Mouse (Mus musculus): ENCODE measurements around the gene Phc1. TPM values are rescaled to one million over a fixed set of nuclear protein-coding genes. Genes with fewer than 3 reads are reported as not detected.
A peak's percentile ranks its signal among the peaks of the same experiment; 100 is the strongest.

Gene Phc1
- total and polyA plus RNA-seq, 3 experiments = 4.6 to 35.9 TPM; not detected in 1

DNA sequence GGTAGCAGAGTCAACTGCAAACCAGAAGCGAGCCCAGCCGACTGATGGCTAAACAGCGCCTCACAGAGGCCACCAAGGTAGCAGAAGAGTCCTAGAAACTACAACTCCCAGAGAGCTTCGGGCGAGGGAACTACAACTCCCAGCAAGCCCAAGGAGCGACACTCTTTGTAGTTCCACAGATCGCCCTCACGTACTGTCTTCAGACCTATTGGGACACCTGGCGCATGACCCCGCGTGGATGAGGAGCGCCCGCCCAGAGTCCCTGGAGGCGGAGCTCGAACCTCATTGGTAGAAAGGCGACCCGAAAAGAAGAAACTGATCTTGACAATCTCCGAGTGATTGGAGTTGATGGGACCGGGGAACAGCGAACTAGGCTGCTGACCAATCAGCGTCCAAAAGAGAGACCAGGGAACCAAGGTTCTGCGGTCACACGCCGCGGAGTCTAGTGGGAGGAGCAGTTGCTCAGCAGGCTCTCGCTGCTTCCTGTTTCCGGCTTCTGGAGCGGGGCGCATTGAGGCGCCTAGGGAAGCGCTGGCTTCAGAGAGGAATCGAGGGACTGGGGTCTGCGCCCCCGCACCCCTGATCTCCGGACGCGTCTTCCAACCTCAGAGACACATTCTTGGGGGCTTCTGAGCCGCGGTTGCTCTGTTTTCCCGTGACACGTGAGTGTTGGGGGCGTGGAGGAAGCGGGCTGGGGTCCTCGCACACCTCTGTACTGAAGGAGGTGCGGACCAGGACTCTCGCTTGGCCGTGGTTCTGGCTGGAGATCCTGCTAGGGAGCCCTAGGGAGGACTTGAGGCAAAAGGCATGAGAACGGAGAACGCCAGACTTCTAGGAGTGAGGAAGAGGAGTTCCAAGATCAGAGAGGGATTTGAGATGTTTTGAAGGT, 31.6 kb downstream of the Phc1 start, which contains the start of gene M6pr (continued):
- TF ChIP-seq ELF1 (IDR thresholded peaks at IDR 0.05; ENCODE audit: low read depth, low read length) (peak; percentile 90), USF2 (IDR thresholded peaks at IDR 0.05; ENCODE audit: borderline replicate concordance in 1 of 2, insufficient read depth in 1 of 2, low read depth in 1 of 2, low read length in 2 of 2) (no peak), ZNF384 (IDR thresholded peaks at IDR 0.05; ENCODE audit: low read depth, low read length) (0 out of 2 replicates have a peak, but pooled peaks have one; percentile 27), CTCF (IDR thresholded peaks at IDR 0.05 in 2 of 3, conservative IDR thresholded peaks at IDR 0.05 in 1 of 3; ENCODE audit: control insufficient read depth in 1 of 3, insufficient read depth in 1 of 3, low read depth in 2 of 3, low read length in 3 of 3, poor library complexity in 1 of 3, severe bottlenecking in 1 of 3) (peak; percentile 72 to 98 (median 87)), ETS1 (IDR thresholded peaks at IDR 0.05; ENCODE audit: low read depth, low read length) (peak; percentile 39), RAD21 (IDR thresholded peaks at IDR 0.05; ENCODE audit: low read depth, low read length) (peak; percentile 89), MEF2A (IDR thresholded peaks at IDR 0.05; ENCODE audit: extremely low read depth, insufficient replicate concordance, low read depth, low read length, poor library complexity, severe bottlenecking) (no peak), CHD1 (IDR thresholded peaks at IDR 0.05; ENCODE audit: low read depth, low read length) (peak; percentile 15; the same call in 1 of the 2 replicates), POLR2AphosphoS2 (IDR thresholded peaks at IDR 0.05; ENCODE audit: low read length) (peak; percentile 66; the same call in 1 of the 2 replicates), RCOR1 (IDR thresholded peaks at IDR 0.05; ENCODE audit: low read depth, low read length) (no peak), POLR2A (IDR thresholded peaks at IDR 0.05; ENCODE audit: control insufficient read depth in 1 of 2, insufficient read depth in 1 of 2, low read depth in 1 of 2, low read length in 2 of 2, poor library complexity in 1 of 2) (peak; percentile 83 to 88), MYC (IDR thresholded peaks at IDR 0.05; ENCODE audit: low read depth, low read length) (peak; percentile 68)

DNA sequence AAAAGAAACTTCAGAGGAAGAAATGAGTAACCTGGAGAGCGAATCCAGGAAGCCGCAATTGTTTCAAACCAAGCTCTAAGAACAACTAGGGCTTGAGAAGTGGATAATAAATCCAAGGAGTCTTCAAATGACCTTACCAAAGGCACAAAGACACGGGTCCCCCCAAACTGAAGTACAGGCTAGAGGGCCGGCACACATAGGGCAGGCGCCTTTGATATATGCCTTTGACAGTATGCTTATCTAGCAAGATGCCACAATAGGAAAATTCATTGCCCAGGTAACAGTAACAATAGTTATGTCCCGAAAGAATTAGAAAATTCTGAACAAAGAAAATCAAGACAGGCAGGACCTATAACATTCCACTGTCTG, 32.2 kb downstream of the Phc1 start:
- no peaks in the 10 kb centered on the region for H3K27me3 ChIP-seq (ENCODE audit: control insufficient read depth in 1 of 2, insufficient read depth in 2 of 2, low read length in 2 of 2)
- H3K4me3 ChIP-seq (ENCODE audit: control insufficient read depth in 1 of 2, insufficient read depth in 1 of 2, low read depth in 2 of 2, low read length in 2 of 2) = peak overlapping the region in 1 of 2 experiments; percentile 89; a peak in 2 of 4 replicates
- TF ChIP-seq NRF1 (IDR thresholded peaks at IDR 0.05; ENCODE audit: insufficient read depth, low read depth, low read length, poor library complexity, severe bottlenecking) (no peak), RCOR1 (IDR thresholded peaks at IDR 0.05; ENCODE audit: low read depth, low read length) (no peak), ZC3H11A (IDR thresholded peaks at IDR 0.05; ENCODE audit: low read depth, low read length) (no peak), NELFE (IDR thresholded peaks at IDR 0.05; ENCODE audit: low read depth, low read length) (no peak), MAZ (IDR thresholded peaks at IDR 0.05; ENCODE audit: low read depth, low read length) (no peak), HCFC1 (IDR thresholded peaks at IDR 0.05; ENCODE audit: low read depth, low read length) (no peak), ZNF384 (IDR thresholded peaks at IDR 0.05; ENCODE audit: low read depth, low read length) (no peak), USF1 (IDR thresholded peaks at IDR 0.05; ENCODE audit: low read depth, low read length) (no peak), UBTF (IDR thresholded peaks at IDR 0.05; ENCODE audit: borderline replicate concordance, insufficient read depth, low read depth, low read length) (no peak)
- H3K36me3 ChIP-seq (ENCODE audit: control insufficient read depth in 1 of 2, insufficient read depth in 2 of 2, low read length in 2 of 2) = peaks cover 6 to 18% of the 10 kb centered on the region in 2 experiments; a peak in 3 of 4 replicates
- no peak for DNase-seq (ENCODE audit: low read depth, low spot score)
- peaks cover 30% of the 10 kb centered on the region for H3K79me2 ChIP-seq (ENCODE audit: control insufficient read depth, insufficient read depth, low read length, poor library complexity)
- peaks cover 4 to 13% of the 10 kb centered on the region in 2 experiments; a peak in 2 of 4 replicates for H3K4me1 ChIP-seq (ENCODE audit: control insufficient read depth in 1 of 2, insufficient read depth in 2 of 2, low read length in 2 of 2)
- H3K9ac ChIP-seq (ENCODE audit: control insufficient read depth, low read depth, low read length, poor library complexity, severe bottlenecking) = peak overlapping the region; percentile 58
- H3K9me3 ChIP-seq (replicated peaks; ENCODE audit: insufficient read depth, low read length) = no peaks in the 10 kb centered on the region
- H3K27ac ChIP-seq (ENCODE audit: control insufficient read depth, low read depth, low read length) = peak overlapping the region; percentile 17; the same call in 1 of the 2 replicates
